Mouse (Mus musculus): ENCODE measurements around the gene Itgb6. TPM values are rescaled to one million over a fixed set of nuclear protein-coding genes. Genes with fewer than 3 reads are reported as not detected.
A peak's percentile ranks its signal among the peaks of the same experiment; 100 is the strongest.

The Itgb6 gene
- not detected for total RNA-seq (2021)
- long read RNA-seq, experiment 1 = 0 reads
- long read RNA-seq, experiment 2 = 0 reads

DNA sequence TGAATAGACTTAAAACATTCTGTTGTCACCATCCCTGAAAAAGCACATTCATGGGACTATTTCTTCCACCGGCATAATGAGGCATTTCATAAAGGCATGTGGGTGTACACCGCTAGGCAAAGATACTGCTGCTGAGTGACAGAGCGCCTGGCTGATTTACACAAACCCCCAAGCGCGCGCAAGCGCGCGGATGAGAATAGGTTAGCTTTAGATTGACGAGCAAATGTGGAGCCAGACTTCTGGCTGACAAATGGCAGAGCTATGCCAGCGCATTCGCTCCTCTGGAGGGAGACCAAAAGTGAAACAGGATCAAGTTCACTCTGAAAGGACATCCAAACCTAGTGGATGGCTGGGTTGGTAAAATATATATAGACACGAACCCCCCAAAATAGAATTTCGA is at the start of gene Itgb6:
Itgb6 (minus strand) TSS at position 130 of the 400 bp plus-strand sequence.
- no peak for DNase-seq

DNA sequence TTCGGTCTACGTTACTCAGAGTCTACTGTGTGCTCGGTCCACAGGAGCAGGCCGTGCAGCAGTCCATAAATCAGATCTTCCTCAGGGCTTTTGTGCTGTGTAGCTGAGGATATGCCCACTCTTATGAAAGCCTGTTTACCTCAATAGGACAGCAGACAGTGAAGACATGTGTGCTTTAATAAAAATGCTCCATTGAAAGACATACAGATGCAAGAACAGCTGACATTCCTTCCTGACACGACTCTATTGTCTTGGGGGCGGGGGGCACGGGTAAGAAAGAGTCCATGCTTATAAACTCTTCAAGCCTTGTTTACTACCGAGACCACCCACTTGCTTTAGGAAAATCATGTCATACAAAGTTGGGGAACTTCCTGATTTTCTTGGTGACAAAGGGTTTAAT is 44.0 kb upstream of the Itgb6 start:
- no peak for DNase-seq

DNA sequence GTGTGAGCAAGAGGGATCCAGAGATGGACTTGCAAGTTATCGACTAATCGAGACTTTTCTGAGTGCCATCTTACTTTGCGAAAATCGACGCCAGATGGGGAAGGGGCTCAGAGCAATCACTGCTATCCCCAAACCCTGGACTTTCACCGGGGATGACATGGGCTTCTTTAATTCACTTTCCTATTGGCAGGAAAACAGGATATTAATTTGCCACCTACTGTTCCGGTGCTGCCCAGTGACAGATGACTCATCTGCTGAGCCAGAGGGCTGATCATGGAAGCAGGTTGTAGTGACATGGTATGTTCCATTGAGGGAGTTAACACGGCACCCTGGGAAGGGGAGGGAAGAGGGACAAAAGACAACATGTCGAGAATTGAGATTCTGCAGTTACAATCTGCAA is 33.8 kb upstream of the Itgb6 start:
- DNase-seq = no peak

DNA sequence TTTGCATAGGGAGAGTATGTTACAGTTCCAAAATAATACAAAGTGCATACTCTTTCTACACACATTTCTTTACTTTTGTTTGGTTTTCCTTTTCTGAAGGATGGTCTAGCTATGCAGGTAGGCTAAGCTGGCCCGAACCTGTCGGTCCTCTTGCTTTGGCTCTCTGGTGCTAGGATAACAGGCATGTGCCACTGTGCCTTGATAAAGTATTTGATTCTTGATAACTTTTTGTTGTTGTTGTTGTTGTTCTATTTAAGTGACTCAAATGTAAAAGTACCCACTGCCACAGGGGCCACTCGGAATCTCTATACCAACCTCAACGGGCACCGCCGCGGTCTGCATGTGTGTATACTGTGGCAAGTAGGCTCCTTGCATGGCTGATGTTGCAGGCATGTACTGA is 32.7 kb upstream of the Itgb6 start:
- DNase-seq = no peak

DNA sequence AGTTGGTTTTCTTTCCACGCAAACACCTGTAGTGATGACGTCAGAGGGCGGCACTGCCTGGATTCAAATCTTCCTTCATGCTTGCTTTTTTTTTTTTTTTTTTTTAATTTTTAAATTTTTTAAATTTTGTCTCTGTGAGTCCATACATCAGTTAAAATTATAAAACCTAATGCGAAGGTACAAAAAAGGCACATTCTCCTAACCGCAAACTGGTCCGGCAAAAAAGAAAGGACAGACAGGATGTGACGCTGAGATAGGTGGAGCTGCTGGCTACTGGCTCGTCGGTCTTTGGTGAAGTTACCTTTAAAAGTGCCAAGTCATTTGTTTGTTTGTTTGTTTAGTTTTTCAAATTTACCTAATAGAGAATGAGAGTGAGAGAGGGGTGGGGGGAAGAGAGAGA is 28.8 kb upstream of the Itgb6 start:
- DNase-seq = no peak

DNA sequence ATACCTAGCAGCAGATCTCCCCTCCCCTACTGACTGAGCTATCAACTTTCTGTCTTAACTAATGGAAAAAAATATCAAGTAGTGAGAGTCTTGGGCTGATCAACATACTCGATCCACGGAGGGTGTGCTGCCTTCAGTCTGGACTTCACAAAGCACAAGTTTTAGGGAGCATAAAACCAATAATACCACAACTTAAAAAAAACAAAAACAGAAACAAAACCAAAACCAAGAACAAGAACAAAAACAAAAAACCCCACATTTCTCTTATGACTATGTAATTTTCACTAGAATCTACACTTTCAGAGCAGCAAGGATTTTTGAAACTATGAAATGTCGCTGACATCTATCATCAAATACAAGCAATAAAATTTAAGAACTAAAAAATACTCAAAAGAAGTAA is 28.1 kb upstream of the Itgb6 start:
- DNase-seq = no peak

DNA sequence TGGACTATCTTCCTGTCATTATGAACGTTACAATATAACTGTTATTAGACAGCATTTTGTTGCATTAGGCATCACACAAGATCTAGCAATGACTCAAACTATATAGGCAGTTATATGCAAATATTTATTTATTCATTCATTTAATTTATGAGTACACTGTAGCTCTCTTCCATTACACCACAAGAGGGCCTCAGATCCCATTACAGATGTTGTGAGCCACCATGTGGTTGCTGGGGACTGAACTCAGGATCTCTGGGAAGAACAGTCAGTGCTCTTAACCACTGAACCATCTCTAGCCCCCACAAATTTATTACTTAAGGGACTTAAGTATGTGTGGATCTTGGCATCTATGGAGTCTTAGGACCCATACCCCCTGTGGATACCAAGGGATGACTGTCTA is 26.1 kb upstream of the Itgb6 start:
- no peak for DNase-seq

DNA sequence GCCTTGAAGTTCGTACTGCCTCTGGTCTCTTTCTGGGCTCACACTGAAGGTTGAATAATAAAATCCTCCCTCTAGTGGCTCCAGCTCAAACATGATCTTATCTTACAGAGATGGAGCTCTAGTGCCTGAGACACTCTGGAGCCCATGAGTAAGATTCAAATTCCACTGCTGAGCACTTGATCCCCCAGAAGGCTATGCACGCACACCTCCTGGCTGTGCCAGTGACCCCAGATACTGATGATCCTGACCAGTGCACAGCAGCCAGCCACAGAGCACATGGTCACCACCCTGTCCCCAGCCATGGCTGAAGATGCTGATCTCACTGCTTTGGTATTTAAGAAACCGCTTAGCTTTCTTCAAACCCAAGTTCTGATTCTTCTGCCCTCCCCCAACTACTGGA is 25.1 kb upstream of the Itgb6 start:
- no peak for DNase-seq

DNA sequence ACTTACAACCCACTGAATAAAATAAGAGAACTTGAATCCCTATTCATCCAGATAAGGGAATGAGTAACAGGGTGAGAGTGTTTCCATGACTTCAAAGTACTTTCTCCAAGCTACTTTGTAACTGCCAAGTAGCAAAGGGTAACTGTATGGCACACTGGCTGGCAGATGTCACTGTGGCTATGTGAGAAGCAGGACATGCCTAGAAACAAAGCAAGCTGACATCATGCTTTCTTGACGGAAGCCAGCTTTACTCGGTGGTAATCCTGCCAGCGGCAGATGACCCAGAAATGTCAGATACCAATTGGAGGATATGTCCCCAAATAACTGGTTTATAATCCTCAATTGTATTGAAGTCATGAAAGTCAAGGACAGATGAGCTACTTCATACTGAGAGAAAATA is 22.2 kb upstream of the Itgb6 start:
- DNase-seq = peak in 1 of 2 experiments; percentile 20

DNA sequence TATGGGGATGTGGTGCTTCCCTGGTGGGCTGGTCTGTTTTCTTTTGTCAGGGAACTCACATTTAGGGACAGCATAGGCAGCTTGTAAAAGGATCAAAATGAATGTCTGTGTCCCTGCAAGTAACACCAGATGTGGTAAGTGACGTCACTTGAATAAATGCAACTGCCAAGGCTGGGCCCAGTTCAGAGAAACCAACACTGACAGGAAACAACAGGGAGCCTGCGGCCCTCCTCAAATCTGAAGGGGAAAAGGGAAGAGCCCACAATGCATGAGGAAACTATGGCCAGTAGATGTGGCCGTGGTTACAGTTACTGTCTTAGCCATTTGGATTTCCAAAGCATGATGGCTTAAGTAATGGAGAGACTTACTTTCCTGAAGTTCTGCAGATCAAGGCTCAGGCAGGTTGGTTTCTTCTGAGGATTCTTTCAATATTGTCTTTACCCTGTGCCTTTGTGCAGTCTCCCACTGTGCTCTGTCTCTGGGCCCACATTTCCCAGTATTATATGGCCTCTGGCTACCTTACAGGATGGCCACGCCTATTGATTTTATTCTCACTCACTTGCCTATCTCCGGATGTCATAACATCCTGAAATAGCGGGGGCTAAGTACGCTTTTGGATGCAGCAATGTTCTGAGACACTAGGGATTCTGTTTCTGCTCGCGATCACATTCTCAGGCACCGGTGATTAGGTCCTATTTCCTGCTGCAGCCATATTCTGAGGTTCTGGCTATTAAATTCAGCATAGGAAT is 17.1 kb upstream of the Itgb6 start:
- no peak for DNase-seq

DNA sequence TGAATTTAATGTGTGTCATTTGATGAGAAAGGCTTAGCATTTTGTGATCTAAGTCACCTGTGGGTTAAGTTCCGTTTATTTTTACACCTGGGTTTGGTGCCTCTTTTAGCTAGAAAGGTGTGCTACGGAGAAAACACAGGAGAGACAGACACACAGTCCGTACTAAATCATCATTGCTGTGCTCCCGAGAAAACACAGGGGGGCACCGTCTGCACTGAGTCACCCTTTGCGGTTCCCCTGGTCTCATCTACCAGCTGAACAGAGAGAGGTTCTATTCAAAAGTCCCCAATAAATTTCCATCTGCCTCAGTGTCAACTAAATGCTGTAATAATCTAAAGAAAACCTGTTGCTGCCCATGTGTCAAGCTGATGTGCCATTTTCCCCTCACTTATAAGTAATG is 8.5 kb upstream of the Itgb6 start:
- no peak for DNase-seq

DNA sequence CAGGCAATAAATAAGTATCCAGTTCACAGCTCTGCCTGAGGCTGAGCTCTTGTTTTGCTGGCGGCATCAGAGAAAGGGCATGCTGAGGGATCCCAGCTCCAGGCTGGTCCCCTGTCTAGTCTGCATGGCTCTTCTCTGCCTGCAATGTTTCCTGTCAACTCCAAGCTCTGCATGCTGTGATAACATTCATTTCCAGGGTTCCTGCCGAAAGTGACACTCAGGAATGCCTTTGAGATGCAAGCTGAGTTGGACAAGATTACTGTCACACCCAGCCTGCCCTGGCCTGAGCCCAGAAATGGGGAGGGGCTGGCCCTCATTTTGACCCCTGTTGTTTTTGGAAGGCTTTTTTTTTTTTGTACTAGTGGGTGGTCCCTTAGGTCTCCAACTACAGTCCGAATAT is 7.6 kb upstream of the Itgb6 start:
- peak; percentile 13 to 23 for DNase-seq

DNA sequence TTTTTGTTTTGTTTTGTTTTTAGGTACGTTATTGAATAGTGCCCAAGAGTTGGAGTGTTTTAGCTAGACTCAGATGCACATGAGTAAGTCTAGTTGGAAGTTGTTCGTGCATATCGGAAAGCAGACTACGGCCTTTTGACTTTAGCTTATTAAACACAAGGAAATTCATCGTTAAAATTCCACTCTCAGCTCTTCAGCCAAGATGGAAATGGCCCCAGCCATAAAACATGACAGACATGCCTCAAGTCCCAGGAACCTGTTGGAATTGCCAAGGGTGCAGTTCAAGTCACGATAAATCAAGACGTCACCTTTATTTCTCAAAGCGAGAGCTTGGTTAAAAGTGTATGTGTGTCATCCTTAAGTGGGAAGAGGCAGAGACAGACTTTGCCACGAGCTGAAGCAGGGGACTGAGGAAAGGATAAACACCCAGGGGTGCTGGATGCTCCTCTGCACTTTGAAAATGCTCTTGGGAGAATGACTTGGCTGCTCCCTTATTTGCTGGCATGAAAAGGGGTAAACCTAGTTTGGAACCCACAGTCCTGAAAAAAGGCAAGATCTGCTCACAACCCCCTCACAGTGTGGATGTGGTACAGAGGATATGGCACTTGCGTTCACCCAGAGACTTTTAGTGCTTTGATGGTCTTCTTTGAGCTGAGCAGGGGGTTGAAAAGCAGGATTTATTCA is 6.6 kb upstream of the Itgb6 start:
- no peak for DNase-seq

DNA sequence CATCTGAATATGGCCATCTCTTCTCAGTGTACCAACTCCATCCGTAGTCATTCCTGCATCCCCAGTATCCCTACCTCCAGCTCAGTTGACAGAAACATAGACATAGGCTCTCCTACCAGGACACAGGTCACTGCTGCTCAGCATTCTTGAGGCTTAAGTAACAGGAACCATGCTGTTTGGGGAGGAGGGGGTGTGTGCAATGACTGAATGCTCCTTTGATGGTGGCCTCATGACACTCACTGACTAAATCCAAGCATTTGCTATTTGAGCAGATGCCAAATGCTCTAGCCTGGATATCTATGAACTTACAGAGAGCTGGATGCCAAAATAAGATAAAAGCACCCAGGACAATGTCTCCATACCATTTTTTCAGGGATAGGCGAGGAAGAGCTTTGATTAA is 2.2 kb upstream of the Itgb6 start:
- no peak for DNase-seq

DNA sequence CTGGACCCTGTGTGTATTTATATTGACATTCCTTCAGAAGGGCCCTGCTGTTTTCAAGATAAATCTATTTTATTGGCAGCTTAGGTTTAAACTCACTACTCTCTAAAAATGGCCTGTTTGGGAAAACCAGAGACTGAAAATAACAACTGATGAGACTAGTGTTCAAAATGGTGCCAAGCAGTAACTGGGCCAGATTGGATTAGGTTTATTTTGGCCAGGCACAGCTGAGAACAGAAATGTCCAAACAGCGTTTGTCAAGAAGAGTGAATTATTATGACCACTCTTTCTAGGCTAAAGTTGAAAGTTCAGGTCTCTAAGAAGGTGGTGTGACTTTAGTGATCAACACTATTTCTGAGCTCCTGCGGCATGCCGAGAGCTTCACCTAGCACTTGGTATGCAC is 524 bp upstream of the Itgb6 start:
- no peak for DNase-seq

DNA sequence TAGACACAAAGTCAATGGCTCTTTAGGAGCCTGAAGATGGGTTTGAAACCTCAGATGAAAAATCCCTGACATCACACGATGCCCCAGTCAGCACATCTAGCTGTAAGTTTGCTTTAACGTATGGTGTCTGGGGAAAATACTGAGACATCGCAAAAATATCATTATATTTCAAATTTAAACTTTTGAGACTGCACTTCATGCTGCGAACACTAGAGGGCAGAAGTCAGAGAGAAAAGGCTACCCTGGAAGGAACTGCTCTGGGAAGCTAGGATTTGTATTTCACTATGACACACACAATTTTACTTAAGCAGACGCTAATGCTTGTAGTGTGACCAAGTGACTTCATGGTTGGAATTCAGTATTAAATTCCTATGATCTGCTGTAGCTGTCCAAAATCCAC is 1.5 kb downstream of the Itgb6 start:
- peak; percentile 15 to 36 for DNase-seq

DNA sequence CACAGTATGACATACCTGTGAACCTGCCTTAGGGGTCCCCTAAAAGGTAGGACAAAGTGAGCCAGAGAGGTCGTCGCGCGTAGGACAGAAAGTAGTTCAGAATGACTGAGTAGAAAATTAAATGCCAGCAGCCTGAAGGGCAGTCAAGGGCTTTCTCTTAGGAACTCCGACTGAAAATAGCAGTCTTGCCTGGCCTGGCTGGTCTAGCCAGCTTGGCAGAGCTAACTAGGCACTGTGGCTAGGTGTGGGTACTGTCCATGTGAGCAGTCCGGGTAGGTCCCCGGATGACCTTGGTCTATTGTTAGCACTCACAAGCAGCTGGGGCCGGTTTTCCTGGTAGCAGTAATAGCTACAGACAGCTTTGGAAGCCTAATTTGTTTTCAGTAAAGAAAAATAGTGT is 2.2 kb downstream of the Itgb6 start:
- peak; percentile 64 to 65 for DNase-seq

DNA sequence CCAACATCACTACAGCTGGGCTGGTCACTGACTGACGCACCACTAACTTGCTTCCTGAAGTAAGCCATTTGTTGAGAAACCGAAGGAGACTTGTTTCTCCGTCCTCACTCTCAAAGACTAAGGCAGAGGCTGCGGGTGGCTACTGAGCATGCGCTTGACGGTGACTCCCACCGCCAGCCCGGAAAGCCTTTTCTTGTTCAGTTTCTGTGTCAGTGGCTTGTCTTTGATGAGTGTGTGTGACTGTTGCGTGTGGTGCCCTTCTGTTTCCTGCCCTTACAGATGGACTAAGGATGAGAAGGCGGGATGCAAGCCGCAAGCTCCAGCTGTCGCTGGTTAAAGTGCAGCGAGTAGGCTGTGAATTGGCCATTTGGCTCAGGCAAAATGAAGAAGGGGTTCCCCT is 5.1 kb downstream of the Itgb6 start:
- peak; percentile 14 to 29 for DNase-seq

DNA sequence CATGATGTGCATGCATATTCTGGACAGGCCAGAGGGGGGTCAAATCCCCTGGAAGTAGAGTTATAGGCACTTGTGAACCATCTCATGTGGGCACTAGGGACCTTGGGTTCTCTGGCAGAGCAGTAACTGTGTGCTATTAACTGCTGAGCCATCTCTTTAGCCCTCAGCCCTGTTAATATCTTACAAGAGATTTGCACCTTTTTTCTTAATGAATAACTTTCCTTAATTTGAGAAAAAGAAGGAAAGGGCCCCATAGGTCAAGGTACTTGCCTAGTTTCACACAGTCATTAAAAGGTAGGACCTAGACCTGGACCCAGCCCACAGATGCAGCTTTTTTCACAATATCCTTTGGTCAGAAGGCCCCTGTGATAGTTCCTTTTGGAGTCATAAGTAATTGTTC is 5.9 kb downstream of the Itgb6 start:
- no peak for DNase-seq

DNA sequence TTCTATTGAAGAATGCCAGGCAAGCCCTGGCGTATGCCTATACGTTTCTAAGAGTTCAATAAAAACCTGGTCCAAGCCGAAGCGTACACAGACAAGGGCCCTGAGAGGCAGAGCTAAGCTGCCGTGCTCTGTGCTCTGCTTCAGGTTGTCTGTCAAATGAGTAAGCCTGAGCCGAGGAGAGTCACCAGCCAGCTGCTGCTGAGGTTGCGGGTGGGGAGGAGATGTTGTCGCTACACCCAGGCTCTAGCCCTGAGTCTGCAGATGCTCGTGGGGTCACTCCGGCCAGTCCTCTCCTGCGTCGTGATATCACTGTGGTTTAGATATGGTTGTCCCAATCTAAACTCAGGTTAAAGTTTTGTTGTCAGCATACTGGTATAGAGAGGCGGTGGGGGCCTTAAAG is 6.7 kb downstream of the Itgb6 start:
- DNase-seq = no peak

DNA sequence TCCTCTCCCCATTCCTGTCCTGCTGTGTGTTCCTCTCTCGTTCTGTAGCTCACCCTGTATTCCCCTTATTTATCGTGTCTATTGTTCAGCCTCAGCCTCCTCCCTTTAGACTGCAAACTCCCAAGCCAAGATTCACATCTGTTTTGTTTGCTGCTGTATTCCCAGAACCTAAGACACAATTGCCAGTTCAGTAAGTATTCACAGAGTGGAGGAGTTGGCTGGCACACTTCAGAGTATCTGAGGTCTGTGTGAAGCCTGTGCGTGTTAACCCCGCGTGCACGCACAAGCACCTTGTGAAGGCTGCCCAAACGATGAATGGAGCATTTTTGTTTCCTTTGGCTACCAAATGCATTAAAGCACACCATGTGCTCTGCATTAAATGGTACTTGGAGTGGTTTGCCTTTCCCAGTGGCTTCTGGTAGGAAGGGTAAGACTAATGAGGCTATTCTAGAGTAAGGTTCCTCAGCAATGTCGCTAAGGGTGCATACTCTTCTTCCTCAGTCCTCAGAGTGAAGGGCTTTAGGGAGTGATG is 7.4 kb downstream of the Itgb6 start:
- no peak for DNase-seq

DNA sequence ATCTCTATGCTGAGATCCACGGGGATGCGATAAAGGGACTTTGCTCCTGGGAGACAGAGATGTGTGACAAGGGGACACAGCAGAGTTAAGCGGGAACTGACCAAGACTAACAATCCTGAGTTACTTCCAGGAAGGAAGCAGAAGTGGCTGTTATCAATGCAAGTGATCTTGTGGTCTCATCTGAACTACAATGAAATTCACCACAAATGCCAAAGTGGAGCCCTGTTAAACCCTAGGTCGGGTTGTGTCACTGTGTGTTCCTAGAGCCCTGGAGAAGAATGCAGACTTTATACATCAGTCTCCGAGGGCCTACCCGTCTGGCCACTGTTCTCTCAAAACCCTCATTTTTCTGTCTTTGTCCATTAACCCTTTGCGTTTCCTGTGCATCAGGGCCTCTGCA is 8.0 kb downstream of the Itgb6 start:
- no peak for DNase-seq

DNA sequence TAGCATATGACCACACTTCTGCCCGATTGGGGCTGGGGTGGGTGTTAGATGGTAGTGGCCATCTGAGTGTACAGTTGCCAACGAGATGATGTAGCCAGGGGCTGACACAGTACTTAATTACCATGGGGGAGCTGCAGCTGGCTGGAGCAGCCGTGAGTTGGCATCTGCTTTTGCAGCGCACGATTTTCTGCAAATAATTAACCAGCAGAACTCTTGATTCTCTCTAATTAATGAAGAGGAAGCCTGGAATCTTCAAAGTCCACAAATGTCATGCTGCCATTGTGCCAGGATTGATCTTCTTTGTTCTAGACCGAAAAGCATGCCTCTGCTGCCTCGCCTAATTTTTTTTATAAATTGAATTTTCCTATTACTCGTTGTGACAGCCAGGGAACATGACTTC is 8.6 kb downstream of the Itgb6 start:
- no peak for DNase-seq

DNA sequence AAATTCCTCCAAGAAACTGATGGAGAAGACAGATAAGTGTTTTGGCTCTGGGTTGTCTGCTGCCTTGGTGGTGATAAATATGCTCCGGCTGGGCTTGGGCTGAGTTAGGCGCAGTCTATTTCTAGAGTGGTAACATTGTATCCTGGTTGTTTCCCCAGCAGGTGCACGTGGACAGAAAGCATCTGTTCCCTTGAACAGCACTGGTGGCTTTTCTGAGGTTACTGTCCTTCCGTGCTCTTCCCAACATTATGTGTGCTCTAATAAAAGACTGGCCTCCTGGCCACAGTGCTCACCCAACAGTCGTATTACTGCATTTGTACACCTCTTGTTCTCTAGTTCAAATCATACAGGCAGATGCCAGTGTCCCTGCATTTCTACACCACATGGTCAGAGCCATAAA is 9.6 kb downstream of the Itgb6 start:
- no peak for DNase-seq

Data from adrenal gland, postnatal 36 days (tissue).